Mouse (Mus musculus) stomach, postnatal 0 days (tissue): ENCODE data around the gene Pappa.

ENCODE experiments used
- CTCF ChIP-seq: IDR thresholded peaks from 2 replicates; pipeline ENCODE4 v1.5.1; 2016; ENCODE audit warnings: antibody characterized with exemption, low read depth, mild to moderate bottlenecking, moderate library complexity
- EP300 ChIP-seq: optimal IDR thresholded peaks from 2 replicates; pipeline ENCODE3; 2016; ENCODE audit warnings: antibody characterized with exemption

GRCm38 (mm10) chr4:65217651-65218364 lies 93.8 kb downstream of the Pappa start:
- TF ChIP-seq CTCF (no peak), EP300 (no peak)
